20 mouse cellular contexts compared by ENCODE assay signal in genomic region chr14:15884641-15885340, GRCm38 (mm10).
A peak's percentile ranks its signal among the peaks of the same experiment; 100 is the strongest.
DNase-seq lines count a peak whose midpoint lies in the region; ATAC-seq lines count a peak whose summit lies in the region.
"Had no signal": no experiment of that assay in that cellular context is flagged by ENCODE, and none has a peak within 500 bp of the region (broad histone marks: within the 10 kb centered on the region; RNA-seq: fewer than 3 reads in every experiment).

No protein-coding gene starts in this region.

- no peak overlapping the region for H3K9ac ChIP-seq in midbrain, embryonic 11.5 days (ENCODE audit: low read length)
- H3K9ac ChIP-seq in midbrain, embryonic 16.5 days (ENCODE audit: low read depth, low read length), result no peak overlapping the region
- H3K9ac ChIP-seq in kidney, embryonic 15.5 days, result no peak overlapping the region
- H3K9ac ChIP-seq: embryonic facial prominence, embryonic 12.5 days; heart, embryonic 13.5 days; hindbrain, embryonic 13.5 days; intestine, embryonic 15.5 days had no signal

- H3K4me3 ChIP-seq in midbrain, embryonic 11.5 days (ENCODE audit: low read depth, low read length), result no peak overlapping the region
- no peak overlapping the region for H3K4me3 ChIP-seq in midbrain, embryonic 16.5 days (ENCODE audit: low read depth, low read length)
- H3K4me3 ChIP-seq in kidney, embryonic 15.5 days (replicated peaks), result no peak overlapping the region
- H3K4me3 ChIP-seq: embryonic facial prominence, embryonic 12.5 days; heart, embryonic 13.5 days; hindbrain, embryonic 13.5 days; intestine, embryonic 15.5 days had no signal

- intact Hi-C loops in heart, postnatal 25 days (cut with DNase I), result loop anchor here (5.0 to 10.0 kb wide), 2 partner anchors 447 to 1020 kb away; partner anchors contain the start of gene Lrrc3b

- H3K36me3 ChIP-seq in midbrain, embryonic 11.5 days (ENCODE audit: control insufficient read depth, insufficient read depth, low read length), result no peaks in the 10 kb centered on the region
- H3K36me3 ChIP-seq in midbrain, embryonic 16.5 days (ENCODE audit: control insufficient read depth, insufficient read depth, low read length), result no peaks in the 10 kb centered on the region
- H3K36me3 ChIP-seq in kidney, embryonic 15.5 days, result no peaks in the 10 kb centered on the region
- H3K36me3 ChIP-seq: embryonic facial prominence, embryonic 12.5 days; G1E; heart, embryonic 13.5 days; hindbrain, embryonic 13.5 days; intestine, embryonic 15.5 days had no signal

- H3K27me3 ChIP-seq in midbrain, embryonic 11.5 days (ENCODE audit: control insufficient read depth, insufficient read depth, low read length), result no peaks in the 10 kb centered on the region
- H3K27me3 ChIP-seq in midbrain, embryonic 16.5 days (ENCODE audit: control insufficient read depth, insufficient read depth, low read depth, low read length), result no peaks in the 10 kb centered on the region
- H3K27me3 ChIP-seq in kidney, embryonic 15.5 days, result no peaks in the 10 kb centered on the region
- H3K27me3 ChIP-seq: embryonic facial prominence, embryonic 12.5 days; heart, embryonic 13.5 days; hindbrain, embryonic 13.5 days; intestine, embryonic 15.5 days had no signal

- 76% methylated on average over 2 of the region's 2 CpGs for WGBS in midbrain, embryonic 11.5 days
- 79% methylated on average over 2 of the region's 2 CpGs for WGBS in midbrain, embryonic 16.5 days
- WGBS in kidney, embryonic 15.5 days, result 69% methylated on average over 2 of the region's 2 CpGs

- no peak for ATAC-seq in cerebellum, adult (ENCODE audit: insufficient number of reproducible peaks, low FRiP score, low TSS enrichment)
- ATAC-seq in midbrain, embryonic 11.5 days (ENCODE audit: low FRiP score), result no peak
- no peak for ATAC-seq in midbrain, embryonic 16.5 days
- ATAC-seq in kidney, embryonic 15.5 days (replicated peaks; ENCODE audit: low FRiP score), result no peak
- ATAC-seq: CD4-positive, CD25-positive, alpha-beta regulatory T cell, adult 4 months; forebrain, embryonic 16.5 days; hindbrain, postnatal 0 days; intestine, embryonic 15.5 days had no signal

- no peak overlapping the region for H3K4me2 ChIP-seq in midbrain, embryonic 11.5 days
- no peak overlapping the region for H3K4me2 ChIP-seq in midbrain, embryonic 16.5 days (ENCODE audit: low read length)
- H3K4me2 ChIP-seq in kidney, embryonic 15.5 days, result no peak overlapping the region
- H3K4me2 ChIP-seq: embryonic facial prominence, embryonic 12.5 days; heart, embryonic 13.5 days; hindbrain, embryonic 13.5 days; intestine, embryonic 15.5 days had no signal

- H3K4me1 ChIP-seq in midbrain, embryonic 11.5 days (ENCODE audit: control insufficient read depth, insufficient read depth, low read length), result no peaks in the 10 kb centered on the region
- H3K4me1 ChIP-seq in midbrain, embryonic 16.5 days (ENCODE audit: control insufficient read depth, insufficient read depth, low read length), result no peaks in the 10 kb centered on the region
- no peaks in the 10 kb centered on the region for H3K4me1 ChIP-seq in kidney, embryonic 15.5 days
- H3K4me1 ChIP-seq: embryonic facial prominence, embryonic 12.5 days; heart, embryonic 13.5 days; hindbrain, embryonic 13.5 days; intestine, embryonic 15.5 days had no signal

- no peak overlapping the region for H3K27ac ChIP-seq in midbrain, embryonic 11.5 days (ENCODE audit: low read depth, low read length)
- H3K27ac ChIP-seq in midbrain, embryonic 16.5 days (ENCODE audit: low read length), result no peak overlapping the region
- no peak overlapping the region for H3K27ac ChIP-seq in kidney, embryonic 15.5 days
- H3K27ac ChIP-seq: embryonic facial prominence, embryonic 12.5 days; heart, embryonic 13.5 days; hindbrain, embryonic 13.5 days; hindbrain, postnatal 0 days; intestine, embryonic 15.5 days had no signal

- no peaks in the 10 kb centered on the region for H3K9me3 ChIP-seq in midbrain, embryonic 11.5 days (ENCODE audit: control insufficient read depth, low read length)
- no peaks in the 10 kb centered on the region for H3K9me3 ChIP-seq in midbrain, embryonic 16.5 days (replicated peaks; ENCODE audit: control insufficient read depth, low read length, poor library complexity, severe bottlenecking)
- H3K9me3 ChIP-seq in kidney, embryonic 15.5 days (replicated peaks), result no peaks in the 10 kb centered on the region
- H3K9me3 ChIP-seq: embryonic facial prominence, embryonic 12.5 days; G1E; heart, embryonic 13.5 days; hindbrain, embryonic 13.5 days; intestine, embryonic 15.5 days had no signal

- peak; percentile 56 for DNase-seq in cerebellum, adult 11-12 months
- DNase-seq in midbrain, embryonic 11.5 days (ENCODE audit: low spot score, missing footprints), result peak; percentile 37
- DNase-seq in forelimb bud, embryonic 11.5 days (ENCODE audit: low read depth, low spot score), result peak; percentile 7
- no peak for DNase-seq in heart, postnatal 25 days (ENCODE audit: low spot score)
- DNase-seq: adrenal gland, adult 8-10 months; adrenal gland, postnatal 36 days; B cell, adult 2 months; gastrocnemius, postnatal 14 days; kidney, adult 18-20 months had no signal
